Mouse (Mus musculus): Measurements from ENCODE around the gene Cldn2. TPM values are rescaled to one million over a fixed set of nuclear protein-coding genes. Genes with fewer than 3 reads are reported as not detected.
"Not testable (repeated sequence)": the region's sequence is repeated elsewhere in the genome, so short reads cannot be mapped to it uniquely, and the experiment has no call there.

Gene Cldn2
- total RNA-seq (2021), result under 1 TPM; 0.16 to 0.18 TPM
- long read RNA-seq, experiment 1, result 0 reads
- long read RNA-seq, experiment 2, result 0 reads

- no peak for DNase-seq
- intact Hi-C loops (cut with DNase I; ENCODE audit: low total_unique reads), result no loop called here
Measured at GRCm38 (mm10) chrX:139800406-139800878, at the start of gene Cldn2. Cldn2 (plus strand) TSS chrX:139800828.

- intact Hi-C loops (cut with DNase I; ENCODE audit: low total_unique reads), result no loop called here
Measured at GRCm38 (mm10) chrX:139751855-139752254, 48.8 kb upstream of the Cldn2 start.

DNA sequence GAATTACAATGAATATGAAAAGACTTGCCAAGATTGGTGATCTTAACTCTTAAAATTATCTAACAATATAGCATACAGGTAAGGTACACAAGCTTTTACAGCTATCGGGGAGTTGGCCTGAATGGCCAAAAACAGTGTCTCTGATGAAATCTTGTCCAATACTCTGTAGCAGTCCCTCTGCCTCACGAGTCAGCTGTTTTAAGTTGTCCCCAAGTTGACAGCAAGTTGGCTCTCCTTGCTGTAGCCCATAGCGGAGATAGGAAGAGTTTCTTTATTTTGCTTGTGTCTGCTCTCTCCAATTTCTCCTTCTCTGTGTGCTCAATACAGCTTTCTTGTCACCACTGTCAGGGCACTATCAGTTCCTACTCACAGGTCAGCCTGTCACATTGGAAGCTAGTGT lies 42.0 kb upstream of the Cldn2 start:
- intact Hi-C loops (cut with DNase I; ENCODE audit: low total_unique reads), result not testable (repeated sequence)

More at GRCm38 (mm10) chrX:139751855-139752254, 48.8 kb upstream of the Cldn2 start:
- peak; percentile 49 for DNase-seq

GRCm38 (mm10) chrX:139762546-139762945 lies 38.1 kb upstream of the Cldn2 start:
- no peak for DNase-seq
- intact Hi-C loops (cut with DNase I; ENCODE audit: low total_unique reads), result no loop called here

More for the DNA sequence above, 42.0 kb upstream of the Cldn2 start:
- not testable (repeated sequence) for DNase-seq

DNA sequence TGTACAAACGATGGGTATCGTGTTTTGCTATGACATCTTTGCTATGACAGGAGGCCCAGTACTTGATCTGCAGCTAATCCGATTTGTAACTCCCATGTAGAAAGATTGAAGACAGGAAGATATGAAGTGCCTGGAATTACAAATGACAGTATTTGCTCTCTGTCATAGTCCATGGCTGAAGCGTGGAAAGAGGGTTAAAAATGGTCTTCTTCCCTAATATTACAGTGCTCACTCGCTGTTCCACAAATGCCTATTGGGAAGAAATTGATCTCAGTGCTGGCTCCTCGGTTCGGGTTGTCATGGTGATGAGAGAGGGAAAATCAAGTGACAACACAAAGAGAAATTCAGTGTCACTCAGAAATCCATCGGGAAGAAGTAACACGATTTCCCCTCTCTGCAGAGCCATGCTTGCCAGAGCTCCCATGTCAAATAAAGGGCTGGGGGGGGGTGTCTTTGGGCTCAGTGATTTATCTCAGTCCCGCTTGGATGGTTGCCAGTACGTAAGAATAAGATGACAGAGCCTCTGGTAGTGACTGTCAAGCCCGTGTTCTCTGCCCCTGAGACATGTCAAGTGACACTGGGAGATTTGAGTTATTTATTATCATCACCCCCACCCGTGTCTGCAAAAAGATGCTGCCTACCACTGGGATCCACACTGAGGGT lies 30.5 kb upstream of the Cldn2 start:
- intact Hi-C loops (cut with DNase I; ENCODE audit: low total_unique reads), result no loop called here
- DNase-seq, result no peak

DNA sequence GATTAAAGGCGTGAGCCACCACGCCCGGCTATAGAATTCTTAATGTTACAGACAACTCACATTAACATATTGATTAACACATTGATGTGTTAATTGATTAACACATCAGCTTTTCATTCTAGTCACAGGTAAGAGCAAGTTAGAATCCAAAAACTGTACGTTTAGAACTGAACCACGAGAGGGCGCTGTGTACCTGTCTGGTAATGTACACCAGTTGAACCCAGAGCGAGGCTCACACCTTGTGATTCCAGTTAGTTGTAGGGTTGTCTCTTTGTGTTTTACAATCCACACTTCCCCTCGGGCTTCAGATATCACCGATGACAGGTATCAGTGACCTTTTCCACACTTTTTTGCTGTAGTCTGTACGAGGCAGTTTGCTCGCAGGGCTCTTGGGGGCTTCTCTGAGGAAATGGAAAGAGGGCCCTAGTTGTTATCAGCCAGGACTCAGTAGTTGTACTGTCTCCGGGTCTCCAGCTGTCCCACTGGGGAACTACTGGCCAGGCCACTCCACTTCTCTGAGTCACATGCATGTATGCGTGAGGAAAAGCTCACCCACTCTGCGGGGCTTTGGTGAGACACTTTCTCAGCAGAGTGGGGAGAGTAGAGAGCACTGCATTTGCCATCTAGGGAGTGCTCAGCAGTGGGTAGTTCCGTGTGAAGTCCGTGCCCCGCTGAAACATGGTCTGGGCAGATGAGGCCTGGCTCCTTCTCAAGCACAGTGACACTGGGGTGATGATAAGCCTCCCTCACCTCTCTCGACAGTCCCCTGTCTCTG lies 26.1 kb upstream of the Cldn2 start:
- DNase-seq, result peak; percentile 22
- intact Hi-C loops (cut with DNase I; ENCODE audit: low total_unique reads), result no loop called here

DNA sequence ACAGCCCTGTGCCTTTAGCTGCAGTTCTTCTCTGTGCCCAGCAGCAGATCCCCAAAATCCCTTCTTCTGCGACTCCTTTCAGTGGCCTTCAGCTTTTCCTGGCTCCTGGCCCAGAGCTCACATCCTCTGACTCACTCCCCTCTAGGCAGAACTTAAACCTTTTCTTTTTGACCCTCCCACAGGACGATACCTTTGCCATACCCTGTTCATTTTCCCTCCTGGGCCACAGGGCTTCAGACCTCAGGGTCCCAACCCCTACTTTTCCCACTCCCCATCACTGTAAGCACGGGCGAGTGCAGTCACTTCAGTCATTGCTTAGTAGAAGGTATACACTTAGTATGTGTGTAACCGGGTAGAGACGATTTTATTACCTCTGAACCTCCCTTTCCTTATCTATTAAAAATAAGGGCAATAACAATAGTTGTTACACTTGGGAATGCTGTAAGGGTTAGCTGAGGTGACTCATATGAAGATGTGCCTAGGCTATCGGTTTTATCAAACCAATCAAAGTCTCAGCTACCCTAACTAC lies 25.5 kb upstream of the Cldn2 start:
- no peak for DNase-seq
- intact Hi-C loops (cut with DNase I; ENCODE audit: low total_unique reads), result no loop called here

DNA sequence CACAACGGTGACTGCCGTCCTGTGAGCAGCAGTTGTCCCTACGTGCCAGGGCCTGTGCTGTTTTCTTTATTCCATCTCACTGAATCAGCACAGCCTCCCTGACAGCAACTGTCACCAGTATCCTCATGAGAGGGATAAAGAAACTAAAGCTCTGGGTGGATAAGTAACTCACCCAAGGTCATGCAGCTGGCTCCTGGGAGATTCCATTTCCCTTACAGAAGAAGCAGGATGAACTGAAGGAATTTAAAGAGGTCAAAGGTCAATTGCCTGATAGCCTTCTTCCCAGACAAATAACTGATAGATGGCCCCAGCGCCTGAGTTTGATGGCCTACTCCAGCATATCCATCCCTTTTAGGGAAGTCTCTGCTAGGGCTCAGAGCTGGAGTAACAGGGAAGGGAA lies 23.3 kb upstream of the Cldn2 start:
- intact Hi-C loops (cut with DNase I; ENCODE audit: low total_unique reads), result no loop called here
- no peak for DNase-seq

GRCm38 (mm10) chrX:139778886-139779285 lies 21.7 kb upstream of the Cldn2 start:
- intact Hi-C loops (cut with DNase I; ENCODE audit: low total_unique reads), result no loop called here
- DNase-seq, result no peak

- intact Hi-C loops (cut with DNase I; ENCODE audit: low total_unique reads), result no loop called here
- DNase-seq, result no peak
Measured at GRCm38 (mm10) chrX:139779401-139779800, 21.2 kb upstream of the Cldn2 start.

- DNase-seq, result no peak
- intact Hi-C loops (cut with DNase I; ENCODE audit: low total_unique reads), result loop anchor here (5.0 kb wide), 1 partner anchor 51 kb away; no protein-coding TSS in a partner anchor
Measured at GRCm38 (mm10) chrX:139780988-139781387, 19.6 kb upstream of the Cldn2 start.

DNA sequence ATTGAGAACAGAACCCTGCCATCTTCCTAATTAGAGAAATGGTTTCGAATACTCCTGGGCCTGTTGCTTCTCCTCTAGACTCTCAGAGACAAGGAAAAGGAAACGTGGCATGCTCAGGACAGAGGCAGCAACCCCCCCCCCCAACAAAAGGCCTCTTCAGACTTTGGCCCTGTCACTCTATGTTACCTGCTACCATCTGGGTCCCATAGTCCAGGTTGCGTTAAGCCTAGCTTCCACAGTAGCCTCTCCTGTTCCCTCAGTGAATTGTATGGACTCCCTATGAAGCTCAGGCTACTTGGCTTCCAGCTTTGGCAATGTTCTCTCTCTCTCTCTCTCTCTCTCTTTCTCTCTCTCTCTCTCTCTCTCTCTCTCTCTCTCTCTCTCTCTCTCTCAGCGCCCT lies 19.1 kb upstream of the Cldn2 start:
- no peak for DNase-seq
- intact Hi-C loops (cut with DNase I; ENCODE audit: low total_unique reads), result loop anchor here (5.0 kb wide), 1 partner anchor 51 kb away; no protein-coding TSS in a partner anchor

DNA sequence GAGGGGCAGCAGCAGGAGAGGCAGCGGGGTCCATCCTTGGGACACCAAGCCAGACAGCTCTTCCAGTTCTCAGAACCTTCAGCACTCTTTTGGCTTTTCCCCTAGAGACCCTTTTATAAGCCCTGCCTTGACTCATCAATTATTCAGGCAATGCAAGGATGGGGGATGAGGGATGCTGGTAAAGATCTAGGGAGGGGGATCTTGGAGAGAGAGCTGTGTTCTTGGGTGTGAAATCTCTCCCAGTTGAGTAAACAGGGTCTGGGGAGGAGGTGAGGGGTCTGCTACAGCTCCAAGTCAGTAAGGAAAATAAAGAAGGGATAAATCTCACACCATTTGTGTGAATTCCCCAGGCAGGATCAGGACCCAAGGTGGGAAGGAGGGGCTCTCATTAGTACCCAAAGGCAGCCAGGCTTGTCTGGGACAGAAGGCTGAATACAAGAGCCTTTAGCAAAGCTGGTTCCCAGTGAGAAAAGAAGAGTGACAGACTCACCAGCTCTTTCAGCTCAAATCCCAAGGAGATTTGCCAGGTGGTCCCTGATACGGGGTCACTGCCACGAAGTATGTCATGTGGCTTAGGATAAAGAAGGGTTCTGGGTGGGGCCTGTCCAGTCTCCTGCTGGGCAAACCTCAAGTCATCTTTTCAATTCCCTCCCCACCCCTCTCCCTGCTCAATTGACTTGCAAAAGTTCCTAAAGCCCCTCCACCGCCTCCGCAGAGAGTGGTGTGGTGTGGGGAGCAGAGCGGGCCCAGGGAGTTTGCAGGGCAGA lies 18.2 kb upstream of the Cldn2 start, which contains the start of gene Ripply1:
TSS of gene Ripply1 (minus strand) at position 76 of the 767 bp plus-strand sequence.
- intact Hi-C loops (cut with DNase I; ENCODE audit: low total_unique reads), result loop anchor here (5.0 kb wide), 1 partner anchor 50 kb away; no protein-coding TSS in a partner anchor
- DNase-seq, result no peak

DNA sequence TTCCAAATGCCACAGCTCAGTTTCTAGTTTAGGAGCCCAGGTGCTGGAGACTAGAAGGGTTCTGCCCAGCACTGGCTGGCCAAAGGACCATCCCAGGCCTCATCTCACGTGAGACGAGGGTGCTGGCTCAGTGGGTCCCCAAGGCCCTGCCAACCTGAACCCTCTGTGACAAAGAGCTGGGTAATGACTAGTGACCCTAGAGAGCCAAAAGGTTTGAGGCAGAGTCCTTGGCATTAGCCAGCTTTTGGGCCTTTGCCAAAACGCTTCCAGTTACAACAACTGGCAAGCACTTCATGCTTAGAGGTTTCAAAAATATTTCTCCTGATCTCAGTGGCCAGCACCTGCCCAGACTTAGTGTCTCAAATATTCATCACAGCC lies 17.6 kb upstream of the Cldn2 start:
- intact Hi-C loops (cut with DNase I; ENCODE audit: low total_unique reads), result loop anchor here (5.0 kb wide), 1 partner anchor 49 kb away; no protein-coding TSS in a partner anchor
- DNase-seq, result peak; percentile 42

- intact Hi-C loops (cut with DNase I; ENCODE audit: low total_unique reads), result no loop called here
- DNase-seq, result no peak
Measured at GRCm38 (mm10) chrX:139785764-139786163, 14.9 kb upstream of the Cldn2 start.

GRCm38 (mm10) chrX:139794072-139794845 lies 6.4 kb upstream of the Cldn2 start:
- intact Hi-C loops (cut with DNase I; ENCODE audit: low total_unique reads), result no loop called here
- no peak for DNase-seq

- intact Hi-C loops (cut with DNase I; ENCODE audit: low total_unique reads), result no loop called here
- DNase-seq, result no peak
Measured at GRCm38 (mm10) chrX:139796037-139796436, 4.6 kb upstream of the Cldn2 start.

GRCm38 (mm10) chrX:139797875-139798274 lies 2.8 kb upstream of the Cldn2 start:
- DNase-seq, result no peak
- intact Hi-C loops (cut with DNase I; ENCODE audit: low total_unique reads), result no loop called here

GRCm38 (mm10) chrX:139799953-139800352 lies 675 bp upstream of the Cldn2 start:
- intact Hi-C loops (cut with DNase I; ENCODE audit: low total_unique reads), result no loop called here
- no peak for DNase-seq

Data from gastrocnemius, postnatal 14 days (tissue).